Mouse (Mus musculus) embryonic facial prominence, embryonic 13.5 days (tissue): ENCODE measurements at regions not wholly inside any gene's neighbourhood (a gene's known extent, or its start where the extent isn't known, plus 50 kb on each side); places are given as distances from the start of the nearest gene placed in this dataset.

ENCODE experiments used
- ATAC-seq: fragments of 200-750 bp; cut with Nextera tagmentation; 2 replicates; pipeline ENCODE4 v1.8.0; 2017; ENCODE audit warnings: low read depth; ENCODE audit not compliant: insufficient number of reproducible peaks, insufficient read depth, low FRiP score, low TSS enrichment
- H3K27ac ChIP-seq: fragments of 300-500 bp; sonication (generic); 2 replicates; pipeline ENCODE4 v1.5.1; 2015; ENCODE audit warnings: moderate library complexity, mild to moderate bottlenecking, inconsistent platforms
- H3K27me3 ChIP-seq: fragments of 300-500 bp; sonication (generic); 2 replicates; pipeline ENCODE4 v1.6.1; 2015; ENCODE audit warnings: mild to moderate bottlenecking, inconsistent platforms
- H3K36me3 ChIP-seq: fragments of 300-500 bp; sonication (generic); 2 replicates; pipeline ENCODE4 v1.6.1; 2015; ENCODE audit warnings: mild to moderate bottlenecking, inconsistent platforms
- H3K4me1 ChIP-seq: fragments of 300-500 bp; sonication (generic); 2 replicates; pipeline ENCODE4 v1.6.1; 2015; ENCODE audit warnings: inconsistent platforms
- H3K4me2 ChIP-seq: fragments of 300-500 bp; sonication (generic); 2 replicates; pipeline ENCODE4 v1.6.1; 2015; ENCODE audit warnings: moderate library complexity, mild to moderate bottlenecking, inconsistent platforms
- H3K4me3 ChIP-seq: fragments of 300-500 bp; sonication (generic); 2 replicates; pipeline ENCODE4 v1.5.1; 2015; ENCODE audit warnings: mild to moderate bottlenecking, inconsistent platforms
- H3K9ac ChIP-seq: fragments of 300-500 bp; sonication (generic); 2 replicates; pipeline ENCODE4 v1.6.1; 2015; ENCODE audit warnings: mild to moderate bottlenecking, inconsistent platforms
- H3K9me3 ChIP-seq: fragments of 300-500 bp; sonication (generic); 2 replicates; pipeline ENCODE4 v1.6.1; 2016; ENCODE audit warnings: inconsistent platforms
- WGBS: fragments of 180-500 bp; shearing (Covaris S2); methylation state at CpG from one replicate; pipeline ENCODE4 v1.1.7; 2015; ENCODE audit warnings: mixed read lengths; 5-methylcytosine and 5-hydroxymethylcytosine counted together

DNA sequence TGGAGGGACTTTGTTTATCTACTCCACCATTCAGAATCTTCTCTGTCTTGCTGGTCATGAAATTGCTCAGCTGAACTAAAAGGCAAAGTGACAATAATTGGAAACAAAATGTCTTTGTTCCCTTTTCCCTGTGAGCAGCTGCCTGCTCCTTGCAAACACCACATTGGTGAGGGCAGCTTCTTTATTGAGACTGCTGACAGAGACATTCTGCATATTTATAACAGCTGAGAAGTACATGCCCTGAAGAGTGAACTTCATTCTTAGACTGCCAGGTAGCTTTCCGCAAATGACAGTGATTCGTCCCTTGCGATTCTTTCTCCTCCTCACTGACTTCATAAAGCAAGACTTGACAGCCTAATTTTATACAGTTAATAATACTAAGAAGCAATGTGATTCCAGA lies 237.0 kb downstream of the Cps1 start:
- 76% methylated on average over 3 of the region's 3 CpGs for WGBS
- no peak overlapping the region for H3K4me3 ChIP-seq
- no peaks in the 10 kb centered on the region for H3K9me3 ChIP-seq

DNA sequence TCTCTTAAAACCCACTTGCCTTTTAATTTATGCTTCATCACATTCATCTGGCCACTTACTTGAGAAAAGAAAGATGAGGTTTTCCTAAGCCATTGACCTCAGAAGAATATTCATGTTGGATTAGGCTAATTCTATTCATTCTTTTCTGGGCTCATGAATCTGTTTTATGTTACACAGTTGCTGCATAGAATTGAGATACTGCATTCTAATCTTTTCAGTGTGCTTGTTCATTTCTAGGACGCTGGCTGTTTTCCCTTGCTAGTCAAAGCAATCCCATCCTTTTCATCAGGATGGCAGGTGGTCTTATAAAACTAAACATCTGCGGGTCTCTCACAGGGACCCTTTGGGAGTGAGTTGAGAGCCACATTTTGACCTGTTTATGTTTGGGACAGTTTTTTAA lies 243.2 kb downstream of the Cps1 start:
- no peak for ATAC-seq
- Histone ChIP-seq H3K4me2 (no peak overlapping the region), H3K4me3 (no peak overlapping the region), H3K9me3 (no peaks in the 10 kb centered on the region), H3K36me3 (no peaks in the 10 kb centered on the region), H3K27ac (no peak overlapping the region), H3K4me1 (no peaks in the 10 kb centered on the region), H3K27me3 (no peaks in the 10 kb centered on the region), H3K9ac (no peak overlapping the region)
- 31% methylated on average over 2 of the region's 2 CpGs for WGBS

More for the DNA sequence above, 237.0 kb downstream of the Cps1 start:
- ATAC-seq, result no peak
- Histone ChIP-seq H3K36me3 (no peaks in the 10 kb centered on the region), H3K9ac (no peak overlapping the region), H3K4me2 (no peak overlapping the region), H3K27me3 (no peaks in the 10 kb centered on the region), H3K27ac (no peak overlapping the region), H3K4me1 (no peaks in the 10 kb centered on the region)

DNA sequence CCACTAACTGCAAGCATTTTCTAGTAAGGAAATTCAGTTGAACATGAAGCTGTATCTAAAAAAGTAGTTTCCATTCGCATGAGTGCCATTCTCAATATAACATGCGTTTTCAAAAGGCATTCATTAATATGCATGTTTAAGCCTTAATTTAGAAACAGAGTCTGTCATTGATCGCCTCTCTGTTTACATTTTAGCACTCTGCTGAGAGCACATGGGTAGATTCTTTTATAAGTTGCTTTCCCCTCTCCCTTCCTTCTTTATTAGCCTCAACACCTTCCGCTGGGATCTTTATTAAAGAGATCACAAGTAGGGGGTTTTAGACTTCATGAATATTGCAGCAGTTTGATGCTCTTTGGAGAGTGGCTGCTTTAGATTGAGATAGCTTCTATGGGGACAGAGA lies 243.7 kb downstream of the Cps1 start:
- Histone ChIP-seq H3K4me3 (no peak overlapping the region), H3K36me3 (no peaks in the 10 kb centered on the region), H3K27me3 (no peaks in the 10 kb centered on the region), H3K4me1 (no peaks in the 10 kb centered on the region), H3K9me3 (no peaks in the 10 kb centered on the region), H3K27ac (no peak overlapping the region), H3K9ac (no peak overlapping the region), H3K4me2 (no peak overlapping the region)
- WGBS, result 65% methylated on average over 4 of the region's 4 CpGs
- ATAC-seq, result no peak

DNA sequence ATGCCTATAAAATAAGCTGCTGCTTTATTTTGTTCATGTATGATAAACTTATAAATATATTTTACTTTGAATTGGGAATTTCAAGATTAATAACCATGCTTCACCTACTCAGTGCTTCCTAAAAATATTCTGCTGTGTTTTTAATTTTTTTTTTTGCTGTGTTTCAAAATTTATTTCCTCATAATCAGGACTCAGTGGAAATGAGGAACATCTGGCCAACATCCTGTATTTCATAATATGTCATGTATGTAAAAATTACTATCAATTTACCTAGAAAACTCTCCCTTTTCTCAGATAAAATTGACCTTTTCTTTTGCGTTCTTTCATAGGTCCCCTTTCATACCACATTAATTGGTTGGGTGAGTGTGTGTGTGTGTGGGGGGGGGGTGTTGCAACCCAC lies 259.5 kb downstream of the Cps1 start:
- no peaks in the 10 kb centered on the region for H3K9me3 ChIP-seq

DNA sequence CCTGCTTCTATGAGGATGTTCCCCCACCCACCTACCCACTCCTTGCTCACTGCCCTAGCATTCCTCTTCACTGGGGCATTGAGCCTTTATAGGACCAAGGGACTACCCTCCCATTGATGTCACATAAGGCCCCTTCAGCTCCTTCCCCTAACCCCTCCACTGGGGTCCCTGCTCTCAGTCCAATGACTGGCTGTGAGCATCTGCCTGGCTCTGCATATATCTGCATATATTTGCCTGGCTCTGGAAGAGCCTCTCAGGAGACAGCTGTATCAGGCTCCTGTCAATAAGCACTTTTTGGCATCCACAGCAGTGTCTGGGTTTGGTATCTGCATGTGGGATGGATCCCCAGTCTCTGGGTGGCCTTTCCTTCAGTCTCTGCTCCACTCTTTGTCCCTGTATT lies 262.6 kb downstream of the Cps1 start:
- Histone ChIP-seq H3K27me3 (no peaks in the 10 kb centered on the region), H3K27ac (no peak overlapping the region), H3K9me3 (no peaks in the 10 kb centered on the region), H3K4me1 (no peaks in the 10 kb centered on the region), H3K4me3 (no peak overlapping the region), H3K4me2 (no peak overlapping the region), H3K9ac (no peak overlapping the region), H3K36me3 (no peaks in the 10 kb centered on the region)
- no peak for ATAC-seq

More for the DNA sequence above, 259.5 kb downstream of the Cps1 start:
- H3K4me2 ChIP-seq, result no peak overlapping the region
- 64% methylated on average over 1 of the region's 1 CpGs for WGBS
- no peaks in the 10 kb centered on the region for H3K36me3 ChIP-seq
- H3K4me1 ChIP-seq, result no peaks in the 10 kb centered on the region
- no peak overlapping the region for H3K4me3 ChIP-seq
- H3K9ac ChIP-seq, result no peak overlapping the region
- no peak overlapping the region for H3K27ac ChIP-seq
- no peak for ATAC-seq
- H3K27me3 ChIP-seq, result no peaks in the 10 kb centered on the region

DNA sequence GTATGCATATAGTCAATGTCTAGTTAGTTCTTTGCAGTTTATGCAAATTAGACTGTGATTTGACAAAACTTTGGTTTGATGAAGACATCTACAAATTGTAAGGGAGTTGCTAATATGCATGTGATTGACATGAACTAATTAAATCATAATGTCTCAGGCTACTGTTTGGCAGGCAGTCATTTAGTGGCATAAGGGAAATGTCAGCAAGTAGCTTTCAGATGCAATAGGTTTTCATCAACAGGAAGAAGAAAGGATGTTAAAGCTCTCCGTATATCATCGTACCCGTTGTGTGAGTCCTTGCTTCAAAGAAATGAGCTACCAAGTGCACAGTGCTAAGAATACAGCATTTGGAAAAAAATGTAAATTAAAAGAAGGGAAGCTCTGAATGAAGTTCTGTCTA lies 264.1 kb downstream of the Cps1 start:
- Histone ChIP-seq H3K4me2 (no peak overlapping the region), H3K27ac (no peak overlapping the region), H3K4me1 (no peaks in the 10 kb centered on the region), H3K9me3 (no peaks in the 10 kb centered on the region), H3K4me3 (no peak overlapping the region), H3K36me3 (no peaks in the 10 kb centered on the region), H3K27me3 (no peaks in the 10 kb centered on the region), H3K9ac (no peak overlapping the region)
- 69% methylated on average over 3 of the region's 3 CpGs for WGBS
- ATAC-seq, result no peak

DNA sequence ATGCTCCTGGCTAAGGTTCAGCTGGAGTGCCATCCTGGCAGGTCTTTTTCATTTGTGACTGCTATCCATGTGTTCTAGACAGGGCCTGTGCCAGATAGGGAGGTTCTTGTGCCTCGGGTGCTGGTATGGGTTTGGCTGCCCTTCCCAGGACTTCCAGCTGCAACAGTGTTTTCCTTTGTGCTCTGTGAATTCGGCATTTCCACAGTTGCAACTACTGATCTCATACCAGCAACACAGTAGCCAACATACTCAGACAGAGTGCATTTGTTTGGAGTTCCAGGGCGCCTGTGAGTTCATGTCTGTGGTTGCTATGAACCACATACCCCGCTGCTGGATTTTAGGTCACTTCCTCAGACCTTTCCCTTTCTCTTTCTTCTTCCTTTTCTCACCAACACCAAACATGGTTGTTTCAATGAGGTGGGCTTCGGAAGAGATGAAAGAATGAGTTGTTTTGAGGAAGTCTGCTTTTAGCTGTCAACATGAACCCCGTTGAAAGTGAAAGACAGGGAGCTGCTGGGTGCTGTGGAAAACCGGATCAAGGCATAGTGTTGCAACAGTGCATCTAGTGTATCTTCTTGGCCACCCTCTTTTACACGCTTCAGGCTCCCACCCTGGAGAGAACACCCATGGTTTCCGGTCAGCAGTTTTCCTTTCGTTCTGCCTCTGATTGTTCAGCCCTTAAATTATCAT lies 275.1 kb downstream of the Cps1 start:
- Histone ChIP-seq H3K4me1 (no peaks in the 10 kb centered on the region), H3K4me3 (no peak overlapping the region), H3K27ac (peak overlapping the region; percentile 33; the same call in 1 of the 2 replicates)

DNA sequence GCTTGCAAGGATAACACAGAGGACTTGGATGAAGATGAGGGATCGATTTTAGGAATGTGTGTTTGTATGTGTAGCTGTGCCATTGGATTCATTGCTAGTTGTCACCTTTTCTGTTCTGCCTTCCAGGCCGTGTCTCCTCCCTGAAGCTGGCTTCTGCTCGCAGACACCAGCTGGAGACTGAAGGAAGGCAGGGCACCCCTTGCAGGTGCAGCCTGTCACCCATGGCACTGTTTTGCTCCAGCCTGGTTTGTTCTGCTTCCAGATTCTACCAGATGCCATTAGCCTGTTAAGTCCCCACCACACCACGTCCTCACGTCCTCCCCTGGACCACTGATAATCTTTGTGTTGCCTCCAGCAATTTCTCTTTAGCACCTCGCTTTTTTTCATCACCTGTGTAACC lies 286.7 kb downstream of the Cps1 start:
- Histone ChIP-seq H3K27me3 (no peaks in the 10 kb centered on the region), H3K4me2 (no peak overlapping the region), H3K4me3 (no peak overlapping the region), H3K4me1 (no peaks in the 10 kb centered on the region), H3K36me3 (no peaks in the 10 kb centered on the region), H3K9me3 (no peaks in the 10 kb centered on the region), H3K9ac (no peak overlapping the region), H3K27ac (no peak overlapping the region)
- ATAC-seq, result no peak
- 77% methylated on average over 6 of the region's 6 CpGs for WGBS

More for the DNA sequence above, 275.1 kb downstream of the Cps1 start:
- Histone ChIP-seq H3K4me2 (no peak overlapping the region), H3K36me3 (no peaks in the 10 kb centered on the region), H3K9me3 (no peaks in the 10 kb centered on the region), H3K27me3 (no peaks in the 10 kb centered on the region), H3K9ac (no peak overlapping the region)
- ATAC-seq, result 0 out of 2 replicates have a peak, but pooled peaks have one; percentile 48
- 62% methylated on average over 10 of the region's 10 CpGs for WGBS

DNA sequence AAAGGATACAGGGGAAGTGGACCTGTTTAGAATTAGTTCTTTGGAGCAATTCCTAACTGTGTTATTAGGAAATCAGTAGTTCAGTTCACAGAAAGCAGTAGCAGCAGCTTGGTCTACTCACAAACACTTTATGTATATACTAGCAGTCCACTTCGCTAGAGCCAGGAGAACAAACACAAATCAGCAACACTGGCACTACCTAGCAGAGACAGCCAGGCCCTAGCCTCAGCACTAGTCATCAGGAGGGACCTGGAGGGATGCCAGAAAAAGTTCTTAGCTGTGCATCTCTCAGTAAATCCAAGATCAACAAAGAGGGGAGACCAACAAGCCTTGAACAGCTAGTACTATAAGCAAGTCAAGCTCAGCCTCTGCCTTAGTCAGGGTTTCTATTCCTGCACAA lies 294.4 kb downstream of the Cps1 start:
- no peak overlapping the region for H3K4me2 ChIP-seq
- H3K27ac ChIP-seq, result no peak overlapping the region
- H3K4me1 ChIP-seq, result no peaks in the 10 kb centered on the region
- H3K9me3 ChIP-seq, result no peaks in the 10 kb centered on the region
- no peaks in the 10 kb centered on the region for H3K27me3 ChIP-seq
- WGBS, result 76% methylated on average over 1 of the region's 1 CpGs
- no peaks in the 10 kb centered on the region for H3K36me3 ChIP-seq
- no peak overlapping the region for H3K9ac ChIP-seq
- no peak overlapping the region for H3K4me3 ChIP-seq
- no peak for ATAC-seq

DNA sequence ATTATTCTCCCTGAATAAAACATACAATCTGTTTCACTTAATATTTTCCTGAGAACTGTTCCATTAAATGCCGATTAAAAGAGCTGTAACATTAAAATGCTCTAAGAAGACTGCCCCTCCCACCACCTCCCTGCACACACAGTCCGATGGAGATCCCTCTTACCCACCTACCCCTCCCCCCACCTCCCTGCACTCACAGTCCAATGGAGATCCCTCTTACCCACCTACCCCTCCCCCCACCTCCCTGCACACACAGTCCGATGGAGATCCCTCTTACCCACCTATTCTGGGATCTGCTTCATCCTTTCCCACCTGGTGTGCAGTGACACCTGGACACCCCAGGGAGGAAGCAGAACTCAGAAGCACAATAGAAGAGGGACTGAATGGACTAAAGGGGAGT lies 305.6 kb downstream of the Cps1 start:
- Histone ChIP-seq H3K27ac (no peak overlapping the region), H3K36me3 (no peaks in the 10 kb centered on the region), H3K4me3 (no peak overlapping the region), H3K4me1 (no peaks in the 10 kb centered on the region), H3K27me3 (no peaks in the 10 kb centered on the region), H3K9me3 (no peaks in the 10 kb centered on the region), H3K4me2 (no peak overlapping the region), H3K9ac (no peak overlapping the region)
- ATAC-seq, result no peak
- 40% methylated on average over 3 of the region's 3 CpGs for WGBS

DNA sequence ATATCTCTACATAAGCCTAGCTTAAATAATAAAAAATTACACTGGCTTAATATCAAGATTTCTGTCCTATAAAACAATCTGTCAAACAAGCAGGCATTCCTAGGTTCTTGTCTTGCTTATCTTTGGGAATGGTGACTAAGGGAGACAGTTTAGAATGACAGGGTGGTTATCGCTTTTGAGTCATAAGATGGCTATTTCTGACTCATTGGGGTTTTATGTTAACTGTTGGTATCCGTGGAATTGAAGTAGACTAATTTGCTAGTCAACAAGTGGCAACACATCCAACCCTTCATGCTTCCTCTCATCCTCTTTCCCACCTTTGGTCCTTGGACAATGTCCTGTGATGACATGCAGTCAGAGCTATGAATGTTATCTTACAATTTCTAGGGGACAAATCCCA lies 328.0 kb downstream of the Cps1 start:
- 81% methylated on average over 2 of the region's 2 CpGs for WGBS
- no peak for ATAC-seq

DNA sequence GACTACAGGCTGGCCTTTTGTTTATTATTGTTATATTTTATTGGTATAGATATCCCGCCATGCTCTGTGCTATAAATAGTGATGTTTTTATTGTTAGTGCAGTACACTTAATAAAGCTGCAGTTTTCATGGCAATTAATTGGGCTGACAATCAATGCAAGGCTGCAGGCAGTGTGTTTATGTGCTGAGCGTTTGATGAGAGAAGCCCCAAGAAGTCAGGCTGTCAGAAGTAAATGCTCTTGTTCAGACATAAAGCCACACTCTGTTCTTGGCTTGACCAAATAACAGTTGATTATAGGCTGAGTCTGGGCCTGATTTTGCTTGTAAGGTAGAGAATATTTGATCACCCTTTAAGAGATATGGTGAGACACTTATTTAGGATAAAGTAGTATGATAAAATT lies 341.4 kb downstream of the Cps1 start:
- H3K9ac ChIP-seq, result no peak overlapping the region
- H3K27me3 ChIP-seq, result no peaks in the 10 kb centered on the region
- ATAC-seq, result no peak
- H3K9me3 ChIP-seq, result no peaks in the 10 kb centered on the region
- WGBS, result 44% methylated on average over 2 of the region's 2 CpGs
- H3K27ac ChIP-seq, result no peak overlapping the region
- H3K36me3 ChIP-seq, result no peaks in the 10 kb centered on the region
- H3K4me2 ChIP-seq, result no peak overlapping the region
- no peak overlapping the region for H3K4me3 ChIP-seq
- H3K4me1 ChIP-seq, result 0 out of 2 replicates have a peak, but pooled peaks cover 5% of the 10 kb centered on the region

More for the DNA sequence above, 328.0 kb downstream of the Cps1 start:
- Histone ChIP-seq H3K27me3 (no peaks in the 10 kb centered on the region), H3K9ac (no peak overlapping the region), H3K4me3 (no peak overlapping the region), H3K9me3 (no peaks in the 10 kb centered on the region), H3K4me1 (no peaks in the 10 kb centered on the region), H3K4me2 (no peak overlapping the region), H3K36me3 (no peaks in the 10 kb centered on the region), H3K27ac (no peak overlapping the region)
